Mouse (Mus musculus): Measurements from ENCODE around the gene Scamp4. TPM values are rescaled to one million over a fixed set of nuclear protein-coding genes. Genes with fewer than 3 reads are reported as not detected.
"Not testable (repeated sequence)": the region's sequence is repeated elsewhere in the genome, so short reads cannot be mapped to it uniquely, and the experiment has no call there.

Gene Scamp4
- total RNA-seq, 2 experiments from 2014 or later: 18.4 to 23.9 TPM

DNA sequence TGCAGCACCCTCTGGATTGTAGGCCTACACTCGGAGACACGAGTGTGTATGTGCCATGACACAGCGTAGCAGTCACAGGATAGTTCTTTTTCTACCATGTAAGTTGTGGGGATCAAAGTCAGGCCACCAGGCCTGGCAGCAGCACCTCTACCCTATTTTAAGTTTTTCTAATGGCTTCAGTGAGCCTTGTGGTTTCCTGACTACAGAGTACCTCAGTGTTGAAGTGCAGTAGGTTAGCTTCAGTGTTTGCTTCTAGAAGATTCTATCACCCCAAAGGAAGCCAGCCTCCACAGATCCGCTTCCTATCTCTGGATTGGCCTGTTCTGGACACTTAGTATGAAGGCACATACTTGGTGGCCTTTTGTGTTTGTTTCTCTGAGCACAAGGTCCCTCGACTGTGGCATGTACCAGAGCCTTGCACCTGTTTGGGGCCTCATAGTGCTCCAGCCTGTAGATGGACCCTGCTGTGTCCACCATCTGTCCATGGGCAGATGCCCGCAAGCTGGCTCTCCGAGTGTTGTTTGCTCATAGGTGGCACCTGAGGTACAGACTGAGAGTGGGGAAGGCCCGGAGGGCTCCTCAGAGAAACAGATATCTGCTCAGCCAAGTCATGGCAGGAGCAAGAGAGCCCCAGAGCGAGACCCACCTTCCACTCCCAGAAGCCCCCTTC is 7.6 kb downstream of the Scamp4 start:
- DNase-seq: no peak

GRCm38 (mm10) chr10:80611024-80611423 is 8.4 kb downstream of the Scamp4 start:
- DNase-seq: peak; percentile 50

DNA sequence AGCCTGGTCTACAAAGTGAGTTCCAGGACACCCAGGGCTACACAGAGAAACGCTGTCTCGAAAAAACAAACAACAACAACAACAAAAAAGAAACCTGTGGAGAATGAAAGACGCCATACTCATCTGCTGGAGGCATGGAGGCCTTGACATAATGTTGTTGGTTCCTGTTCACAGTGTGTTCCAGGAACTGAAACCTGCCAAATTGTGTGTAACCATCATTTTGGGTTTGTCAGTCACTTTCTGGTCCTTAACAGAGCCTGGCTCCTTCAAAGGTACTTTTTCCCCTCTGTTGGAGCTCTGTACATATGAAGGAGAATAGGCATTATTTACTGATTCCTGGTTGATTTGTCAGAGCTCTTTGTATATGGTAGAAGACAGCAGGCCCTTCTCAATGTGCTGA is 9.2 kb downstream of the Scamp4 start:
- DNase-seq: no peak

DNA sequence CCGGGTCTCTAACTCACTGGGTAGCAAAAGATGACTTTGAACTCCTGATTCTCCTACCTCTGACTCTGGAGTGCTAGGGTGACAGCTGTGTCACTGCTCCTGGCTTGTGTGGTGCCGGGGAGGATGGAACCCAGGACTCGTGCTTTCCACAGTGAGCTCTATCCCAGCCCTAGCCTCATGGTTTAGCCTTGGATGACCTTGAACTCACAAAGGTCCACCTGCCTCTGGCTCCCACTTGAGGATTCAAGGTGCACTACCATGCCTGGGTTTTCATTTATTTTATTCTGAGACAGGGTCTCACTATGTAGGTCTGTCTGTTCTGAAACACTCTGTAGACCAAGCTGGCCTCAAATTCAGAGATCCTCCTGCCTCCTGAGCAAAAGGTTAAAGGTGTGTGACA is 11.1 kb downstream of the Scamp4 start:
- DNase-seq: no peak

DNA sequence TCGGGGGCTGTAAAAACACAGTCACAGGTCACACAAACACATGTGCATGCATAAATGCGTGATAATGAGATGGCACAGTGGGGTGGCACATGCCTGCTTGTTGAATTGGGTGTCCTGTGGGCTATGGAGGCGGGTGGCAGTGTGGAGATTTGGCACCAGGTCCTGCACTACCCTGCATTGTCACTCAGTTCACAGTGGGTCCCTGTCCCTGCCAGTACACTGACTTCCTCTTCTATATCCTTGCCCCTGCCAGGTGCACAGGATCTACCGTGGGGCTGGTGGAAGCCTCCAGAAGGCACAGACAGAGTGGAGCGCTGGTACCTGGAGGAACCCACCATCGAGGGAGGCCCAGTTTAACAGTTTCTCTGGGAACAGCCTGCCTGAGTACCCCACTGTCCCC is 11.7 kb downstream of the Scamp4 start:
- no peak for DNase-seq

DNA sequence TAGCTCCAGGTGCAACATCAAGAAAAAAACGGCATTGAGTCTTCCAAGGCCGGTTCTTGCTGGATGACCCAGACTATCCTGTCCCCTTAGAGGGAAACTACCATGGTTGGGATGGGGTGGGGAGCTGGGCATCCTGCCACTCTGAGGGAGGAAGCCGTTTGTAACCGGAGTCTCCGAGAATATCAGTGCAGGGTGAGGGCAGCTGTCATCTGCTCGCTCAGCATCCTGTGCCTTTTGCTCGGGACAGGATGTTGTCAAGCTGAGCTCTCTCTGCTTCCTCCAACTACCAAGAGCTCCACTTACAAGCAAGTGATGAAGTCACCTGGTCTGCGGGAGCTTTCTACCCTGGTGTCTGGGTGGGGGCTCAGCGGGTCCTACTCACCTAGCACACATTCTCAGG is 15.5 kb downstream of the Scamp4 start:
- peak; percentile 57 for DNase-seq

DNA sequence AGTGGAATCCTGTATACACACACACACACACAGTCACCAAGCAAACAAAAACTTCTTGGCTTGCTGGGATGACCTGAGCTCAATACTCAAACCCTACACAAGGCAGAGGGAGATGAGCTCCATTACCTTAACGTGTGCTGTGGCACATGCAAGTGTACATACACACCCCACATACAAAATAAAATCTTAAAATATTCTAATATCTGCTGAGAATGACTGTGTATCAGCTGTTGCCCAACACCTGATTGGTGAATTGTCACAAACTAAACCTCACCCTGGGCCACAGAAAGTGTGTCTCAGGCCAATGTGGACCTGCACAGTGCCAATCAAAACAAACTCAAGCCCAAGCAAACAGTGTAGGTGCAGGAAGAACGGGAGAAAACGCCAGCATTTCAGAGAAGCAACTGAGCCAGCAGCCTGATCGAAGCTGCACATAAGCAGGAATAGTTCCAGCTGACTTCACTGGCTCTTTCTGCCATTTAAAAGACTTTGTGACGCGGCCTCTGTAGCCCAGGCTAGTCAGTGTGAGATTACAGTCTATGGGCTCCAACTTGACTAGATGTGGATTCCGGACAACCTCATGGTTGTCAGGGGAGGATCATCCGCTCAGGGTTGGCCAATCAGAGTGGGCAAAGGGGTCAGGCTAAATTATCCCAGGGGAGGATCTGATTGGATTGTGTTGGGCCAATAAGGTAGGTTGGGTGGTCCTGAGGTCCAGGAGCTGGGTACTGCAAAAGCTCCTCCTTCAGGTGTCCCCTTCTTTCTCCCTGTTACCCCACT is 17.0 kb downstream of the Scamp4 start:
- no peak for DNase-seq

- DNase-seq: no peak
Measured at GRCm38 (mm10) chr10:80620365-80620764, 17.7 kb downstream of the Scamp4 start.

DNA sequence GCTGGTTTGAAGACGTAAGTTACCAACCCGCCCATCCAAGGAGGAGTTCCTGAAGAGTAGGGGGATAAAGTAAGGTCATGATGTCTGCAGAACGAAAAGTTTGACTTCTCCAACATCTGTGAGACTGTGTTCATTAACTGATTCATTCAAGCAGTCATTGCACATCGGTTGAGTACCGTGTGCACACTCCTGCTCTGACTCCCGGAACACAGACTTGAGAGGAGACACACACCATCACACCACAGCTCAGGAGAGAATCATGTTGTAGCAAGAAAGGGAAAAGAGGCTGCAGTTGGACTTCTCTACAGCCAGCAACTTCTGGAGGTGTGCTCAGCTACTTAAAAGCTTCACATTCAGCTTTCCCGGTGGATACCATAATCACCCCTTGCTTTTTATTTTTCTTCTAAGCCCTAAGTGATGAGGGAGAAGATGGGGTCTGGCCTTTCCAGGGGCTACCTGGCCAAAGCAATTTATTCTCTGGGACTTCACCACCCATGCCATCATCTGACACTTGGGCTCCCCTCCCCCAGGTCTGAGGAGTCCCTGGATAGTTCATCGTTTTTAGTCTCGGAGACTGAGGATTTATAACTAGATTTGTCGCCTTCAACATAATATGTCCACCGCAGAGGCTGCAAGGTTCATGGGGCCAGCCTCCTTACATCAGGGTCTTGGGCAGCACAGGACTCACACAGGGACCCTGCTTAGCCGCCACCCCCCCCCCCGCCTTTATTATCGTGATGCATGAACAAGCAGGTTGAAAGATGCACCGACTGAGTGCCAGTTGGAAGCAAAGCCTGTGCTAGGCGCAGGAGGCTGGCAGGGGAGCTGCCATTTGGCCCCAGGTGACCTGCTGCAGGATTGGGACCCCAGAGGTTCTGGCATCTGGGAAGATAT is 18.4 kb downstream of the Scamp4 start:
- no peak for DNase-seq

DNA sequence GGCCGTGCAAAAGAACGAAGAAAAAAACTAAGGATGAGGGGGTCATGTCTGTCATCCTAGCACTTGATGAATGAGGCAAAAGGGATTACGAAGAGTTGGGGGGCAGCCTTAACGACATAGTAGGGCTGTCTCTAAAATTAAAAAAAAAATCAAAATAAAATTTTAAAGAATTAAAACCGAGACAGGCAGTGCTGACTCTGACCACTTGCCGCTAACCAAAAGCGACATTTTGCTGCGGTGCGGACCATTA is 18.9 kb downstream of the Scamp4 start:
- no peak for DNase-seq

- peak; percentile 99 for DNase-seq
Measured at GRCm38 (mm10) chr10:80621940-80622660, 19.4 kb downstream of the Scamp4 start.

GRCm38 (mm10) chr10:80622661-80623456 is 20.2 kb downstream of the Scamp4 start, which contains the start of gene Csnk1g2:
Gene Csnk1g2 (plus strand): TSS chr10:80622838.
- DNase-seq: peak; percentile 70

GRCm38 (mm10) chr10:80623457-80624191 is 21.0 kb downstream of the Scamp4 start:
- peak; percentile 47 for DNase-seq

GRCm38 (mm10) chr10:80625764-80626163 is 23.1 kb downstream of the Scamp4 start:
- DNase-seq: no peak

GRCm38 (mm10) chr10:80627685-80628084 is 25.0 kb downstream of the Scamp4 start:
- peak; percentile 47 for DNase-seq

- DNase-seq: no peak
Measured at GRCm38 (mm10) chr10:80628925-80629324, 26.3 kb downstream of the Scamp4 start.

- no peak for DNase-seq
Measured at GRCm38 (mm10) chr10:80635345-80635744, 32.7 kb downstream of the Scamp4 start.

- DNase-seq: no peak
Measured at GRCm38 (mm10) chr10:80646936-80647335, 44.3 kb downstream of the Scamp4 start.

DNA sequence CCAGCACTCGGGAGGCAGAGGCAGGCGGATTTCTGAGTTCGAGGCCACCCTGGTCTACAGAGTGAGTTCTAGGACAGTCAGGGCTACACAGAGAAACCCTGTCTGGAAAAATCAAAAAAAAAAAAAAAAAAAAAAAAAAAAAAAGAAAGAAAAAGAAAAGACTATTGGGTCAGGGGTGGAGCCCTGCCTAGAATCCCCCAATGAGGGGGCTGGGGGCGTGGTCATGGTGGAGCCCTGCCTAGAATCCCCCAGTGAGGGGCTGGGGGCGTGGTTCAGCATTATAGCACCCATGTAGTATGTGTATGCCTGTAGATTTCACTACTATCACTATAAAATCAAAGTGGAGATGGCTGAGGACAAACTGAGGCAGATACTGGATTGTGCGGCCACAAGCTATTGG is 47.2 kb downstream of the Scamp4 start:
- DNase-seq: not testable (repeated sequence)

DNA sequence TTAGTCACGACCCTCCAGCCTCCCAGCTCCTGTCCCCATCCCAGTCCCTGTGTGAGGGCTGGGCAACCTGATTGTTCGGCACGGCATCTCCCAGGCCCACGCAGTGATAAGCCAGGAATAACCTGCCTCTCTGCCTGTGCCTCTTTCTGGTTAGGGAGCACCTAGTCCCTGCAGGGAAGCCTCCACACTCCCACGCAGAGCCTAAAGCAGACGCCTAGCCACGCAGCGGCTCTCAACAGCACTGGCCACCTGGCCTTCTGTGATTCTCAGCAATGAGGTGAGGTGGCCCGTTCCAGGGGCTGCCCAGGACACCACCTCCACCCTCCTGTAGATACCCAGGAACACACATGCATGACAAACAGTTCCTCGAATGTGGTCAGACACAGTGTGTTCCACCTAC is 47.7 kb downstream of the Scamp4 start:
- DNase-seq: no peak

Data from gastrocnemius, postnatal 10 days (tissue).